Mouse (Mus musculus) midbrain, embryonic 13.5 days (tissue): ENCODE measurements around the gene 1700018B08Rik. TPM values are rescaled to one million over a fixed set of nuclear protein-coding genes. Genes with fewer than 3 reads are reported as not detected.

Experiments
- ATAC-seq: fragments of 200-750 bp; cut with Nextera tagmentation; 2 replicates; pipeline ENCODE4 v1.8.0; 2017; ENCODE audit warnings: mild to moderate bottlenecking, moderate TSS enrichment, moderate library complexity
- H3K27ac ChIP-seq: fragments of 300-500 bp; sonication (generic); 2 replicates; pipeline ENCODE4 v1.5.1; 2015; ENCODE audit warnings: inconsistent platforms, mild to moderate bottlenecking, moderate library complexity
- H3K27me3 ChIP-seq: fragments of 300-500 bp; sonication (generic); 2 replicates; pipeline ENCODE4 v1.6.1; 2015; ENCODE audit warnings: mild to moderate bottlenecking, inconsistent platforms
- H3K36me3 ChIP-seq: fragments of 300-500 bp; sonication (generic); 2 replicates; pipeline ENCODE4 v1.6.1; 2015; ENCODE audit warnings: mild to moderate bottlenecking, inconsistent platforms
- H3K4me1 ChIP-seq: fragments of 300-500 bp; sonication (generic); replicated peaks from 2 replicates; pipeline ENCODE4 v1.6.1; 2015; ENCODE audit warnings: inconsistent platforms
- H3K4me2 ChIP-seq: fragments of 300-500 bp; sonication (generic); replicated peaks from 2 replicates; pipeline ENCODE4 v1.6.1; 2015; ENCODE audit warnings: moderate library complexity, mild to moderate bottlenecking, inconsistent platforms
- H3K4me3 ChIP-seq: fragments of 300-500 bp; sonication (generic); replicated peaks from 2 replicates; pipeline ENCODE4 v1.5.1; 2015; ENCODE audit warnings: mild to moderate bottlenecking, inconsistent platforms
- H3K9ac ChIP-seq: fragments of 300-500 bp; sonication (generic); replicated peaks from 2 replicates; pipeline ENCODE4 v1.6.1; 2015; ENCODE audit warnings: mild to moderate bottlenecking, inconsistent platforms
- H3K9me3 ChIP-seq: fragments of 300-500 bp; sonication (generic); 2 replicates; pipeline ENCODE4 v1.6.1; 2016; ENCODE audit warnings: mild to moderate bottlenecking, inconsistent platforms
- WGBS: fragments of 180-500 bp; shearing (Covaris S2); methylation state at CpG from one replicate; pipeline ENCODE4 v1.1.7; 2015; 5-methylcytosine and 5-hydroxymethylcytosine counted together
- polyA plus RNA-seq: library from polyadenylated mRNA; unstranded; fragments of >200 nt; fragmentation: Nextera tagmentation; extraction: Ambion mirVana; gene quantifications from 2 replicates; pipeline ENCODE4 v1.2.1, GENCODE M21; 2015

The 1700018B08Rik gene
- polyA plus RNA-seq, 1 experiment from 2014 or later, result not detected

DNA sequence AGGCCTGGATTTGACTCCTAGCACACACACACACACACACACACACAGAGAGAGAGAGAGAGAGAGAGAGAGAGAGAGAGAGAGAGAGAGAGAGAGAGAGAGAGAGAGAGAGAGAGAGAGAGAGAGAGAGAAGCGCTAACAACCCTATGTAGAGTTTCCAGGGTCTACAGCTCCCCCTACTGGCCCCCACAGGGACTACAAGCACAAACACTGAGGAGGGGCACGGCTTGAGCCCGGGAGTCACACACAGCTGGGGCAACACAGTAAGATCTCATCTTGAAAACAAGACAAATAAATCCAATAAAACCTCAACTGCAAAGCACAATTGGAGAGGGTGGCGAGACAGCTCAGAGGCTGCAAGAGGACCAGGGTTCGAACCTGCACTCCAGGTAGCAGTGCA, 11.7 kb downstream of the 1700018B08Rik start:
- no peak for ATAC-seq
- Histone ChIP-seq H3K4me1 (no peaks in the 10 kb centered on the region), H3K4me2 (no peak overlapping the region), H3K27ac (no peak overlapping the region), H3K36me3 (no peaks in the 10 kb centered on the region), H3K4me3 (no peak overlapping the region), H3K9ac (no peak overlapping the region), H3K27me3 (0 out of 2 replicates have a peak, but pooled peaks cover 3% of the 10 kb centered on the region), H3K9me3 (no peaks in the 10 kb centered on the region)
- WGBS, result 61% methylated on average over 5 of the region's 5 CpGs

DNA sequence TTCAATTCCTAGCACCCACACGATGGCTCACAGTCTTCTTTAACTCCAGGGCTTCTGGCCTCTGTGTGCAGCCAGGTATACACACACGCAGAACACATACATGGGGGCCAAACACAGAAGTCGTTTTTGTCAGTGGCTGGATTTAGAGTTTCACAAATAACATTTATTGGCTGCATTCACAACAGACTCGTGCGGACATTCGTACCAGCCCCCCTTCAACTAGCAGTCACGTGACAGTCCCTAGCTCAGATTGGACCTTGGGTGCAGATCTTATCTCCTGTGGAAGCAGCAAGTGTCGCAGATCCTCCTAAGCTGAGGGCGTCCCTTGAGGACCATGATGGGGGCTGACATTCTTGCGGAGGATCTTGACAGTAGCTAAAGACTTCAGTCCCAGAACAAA, 13.5 kb downstream of the 1700018B08Rik start:
- no peak overlapping the region for H3K27ac ChIP-seq
- no peaks in the 10 kb centered on the region for H3K4me1 ChIP-seq
- no peaks in the 10 kb centered on the region for H3K36me3 ChIP-seq
- WGBS, result 87% methylated on average over 10 of the region's 10 CpGs
- ATAC-seq, result no peak
- no peak overlapping the region for H3K4me2 ChIP-seq
- 0 out of 2 replicates have a peak, but pooled peaks cover 3% of the 10 kb centered on the region for H3K27me3 ChIP-seq
- no peaks in the 10 kb centered on the region for H3K9me3 ChIP-seq
- H3K9ac ChIP-seq, result no peak overlapping the region
- no peak overlapping the region for H3K4me3 ChIP-seq

DNA sequence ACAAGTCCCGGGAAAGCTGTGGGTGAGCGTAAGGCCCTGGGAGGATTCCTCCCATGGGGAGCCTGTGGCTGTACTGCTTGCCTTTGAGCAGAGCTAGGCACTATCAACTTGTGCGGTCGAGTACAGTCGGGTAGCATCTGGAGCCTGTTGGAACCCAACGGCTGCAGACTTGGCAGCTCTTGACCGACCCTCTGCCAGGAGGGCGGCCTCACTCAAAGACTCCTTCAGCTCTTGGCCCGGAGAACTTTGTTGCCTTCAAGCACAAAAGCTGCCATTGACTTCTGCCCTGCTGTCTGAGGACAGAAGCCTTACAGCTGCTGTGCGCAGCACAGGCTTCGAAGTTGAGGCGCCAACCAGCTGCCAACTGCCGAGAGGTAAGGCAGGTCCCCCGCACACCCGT, 15.3 kb downstream of the 1700018B08Rik start:
- Histone ChIP-seq H3K36me3 (no peaks in the 10 kb centered on the region), H3K9me3 (no peaks in the 10 kb centered on the region), H3K4me1 (no peaks in the 10 kb centered on the region), H3K4me2 (no peak overlapping the region), H3K27ac (no peak overlapping the region), H3K4me3 (no peak overlapping the region), H3K27me3 (0 out of 2 replicates have a peak, but pooled peaks cover 3% of the 10 kb centered on the region), H3K9ac (no peak overlapping the region)
- no peak for ATAC-seq
- WGBS, result 91% methylated on average over 15 of the region's 15 CpGs

DNA sequence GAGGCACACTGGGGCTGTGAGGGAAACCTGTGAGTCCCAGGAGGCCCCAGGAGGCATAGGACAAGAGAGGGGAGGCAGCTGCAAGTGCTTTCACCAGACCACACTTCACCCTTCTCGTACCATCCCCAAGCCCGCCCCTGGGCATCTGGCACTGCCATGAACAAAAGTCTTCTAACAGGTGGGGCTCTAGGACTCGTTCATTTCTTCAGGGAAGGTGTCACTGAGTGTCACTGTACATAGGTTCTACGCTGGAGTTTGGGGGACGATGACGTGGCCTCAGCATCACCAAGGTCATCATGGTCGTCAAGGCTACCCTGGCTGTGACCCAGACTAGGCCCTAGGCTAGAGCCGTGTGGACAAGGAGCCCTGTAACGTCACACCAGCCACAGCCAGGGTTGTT, 16.4 kb downstream of the 1700018B08Rik start:
- WGBS, result 87% methylated on average over 9 of the region's 9 CpGs
- Histone ChIP-seq H3K27me3 (0 out of 2 replicates have a peak, but pooled peaks cover 3% of the 10 kb centered on the region), H3K4me3 (no peak overlapping the region), H3K4me2 (no peak overlapping the region), H3K4me1 (no peaks in the 10 kb centered on the region), H3K9me3 (no peaks in the 10 kb centered on the region), H3K27ac (no peak overlapping the region), H3K36me3 (no peaks in the 10 kb centered on the region), H3K9ac (no peak overlapping the region)
- no peak for ATAC-seq

DNA sequence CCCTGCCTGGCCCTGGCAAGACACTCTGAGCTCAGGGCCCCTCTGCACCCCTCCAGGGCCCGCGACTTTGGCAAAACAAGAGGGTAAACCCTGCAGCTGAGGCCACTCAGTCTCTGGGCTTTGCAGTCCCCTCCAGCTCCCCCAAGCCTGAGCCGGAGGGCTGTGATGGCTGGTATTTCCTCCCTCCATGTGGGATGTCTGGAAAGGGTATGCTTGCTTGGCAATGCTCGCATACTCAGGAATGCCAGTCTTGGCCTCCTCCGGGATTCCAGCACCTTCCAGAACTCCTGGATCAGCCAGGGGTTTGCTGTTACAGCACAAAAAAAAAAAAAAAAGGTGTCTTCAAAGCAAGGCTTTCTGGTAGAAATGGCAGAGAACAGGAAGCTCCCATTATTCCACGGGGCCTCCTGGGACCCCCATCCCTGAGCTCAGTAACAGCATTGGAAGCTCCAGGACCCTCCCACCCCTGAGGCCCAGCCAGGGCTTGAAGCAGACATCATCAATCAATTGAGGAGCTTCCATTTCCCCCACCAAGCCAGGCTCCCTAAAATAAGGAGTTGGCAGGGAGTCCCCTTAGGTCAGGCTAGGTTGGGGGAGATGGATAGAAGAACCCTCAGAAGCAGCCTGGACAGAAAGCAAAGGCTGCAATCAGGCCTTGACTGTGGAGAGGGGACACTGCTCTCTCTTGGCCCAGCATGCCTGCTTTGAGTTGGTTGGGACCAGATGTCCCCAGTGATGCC, 17.1 kb downstream of the 1700018B08Rik start:
- Histone ChIP-seq H3K36me3 (no peaks in the 10 kb centered on the region), H3K9ac (no peak overlapping the region), H3K4me3 (no peak overlapping the region), H3K27ac (no peak overlapping the region), H3K9me3 (no peaks in the 10 kb centered on the region), H3K4me2 (no peak overlapping the region), H3K27me3 (0 out of 2 replicates have a peak, but pooled peaks cover 3% of the 10 kb centered on the region), H3K4me1 (no peaks in the 10 kb centered on the region)
- WGBS, result 74% methylated on average over 6 of the region's 6 CpGs
- no peak for ATAC-seq

DNA sequence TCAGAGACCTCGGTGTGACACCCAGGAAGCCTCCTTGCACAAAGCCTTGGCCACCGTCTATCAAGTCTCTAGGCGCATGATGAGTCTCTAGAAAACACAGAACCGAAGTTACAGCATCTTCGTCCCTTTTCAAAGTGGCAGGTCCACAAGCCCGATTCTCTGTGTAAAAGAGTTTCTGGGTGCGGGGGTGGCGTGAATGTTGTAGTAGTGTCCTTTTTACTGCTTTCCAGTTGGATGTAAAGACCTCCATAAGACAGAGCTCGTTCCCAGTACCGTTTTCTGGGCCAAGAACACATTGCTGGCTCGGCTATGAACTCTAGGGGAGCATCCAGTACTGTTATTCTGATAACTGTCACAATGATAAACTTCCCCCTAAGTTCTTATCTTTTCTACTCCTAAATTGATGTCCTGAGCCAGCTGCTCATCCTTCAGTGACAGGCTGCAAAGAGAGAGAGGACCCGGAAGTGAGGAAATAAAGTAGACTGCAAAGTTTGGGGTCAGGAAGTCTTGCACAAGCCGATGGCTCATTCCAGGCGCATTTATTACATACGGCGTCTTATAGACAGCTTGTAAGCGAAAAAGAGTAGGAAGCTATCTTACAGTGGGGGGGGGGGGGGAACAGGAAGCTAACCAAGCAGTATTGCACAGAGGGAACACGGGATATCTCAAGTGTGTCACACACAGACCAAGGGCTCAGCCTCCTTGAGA, 18.9 kb downstream of the 1700018B08Rik start:
- Histone ChIP-seq H3K9me3 (no peaks in the 10 kb centered on the region), H3K27ac (no peak overlapping the region), H3K9ac (no peak overlapping the region), H3K27me3 (no peaks in the 10 kb centered on the region), H3K4me1 (no peaks in the 10 kb centered on the region), H3K4me2 (no peak overlapping the region), H3K4me3 (no peak overlapping the region), H3K36me3 (no peaks in the 10 kb centered on the region)
- 89% methylated on average over 18 of the region's 18 CpGs for WGBS
- ATAC-seq, result no peak

DNA sequence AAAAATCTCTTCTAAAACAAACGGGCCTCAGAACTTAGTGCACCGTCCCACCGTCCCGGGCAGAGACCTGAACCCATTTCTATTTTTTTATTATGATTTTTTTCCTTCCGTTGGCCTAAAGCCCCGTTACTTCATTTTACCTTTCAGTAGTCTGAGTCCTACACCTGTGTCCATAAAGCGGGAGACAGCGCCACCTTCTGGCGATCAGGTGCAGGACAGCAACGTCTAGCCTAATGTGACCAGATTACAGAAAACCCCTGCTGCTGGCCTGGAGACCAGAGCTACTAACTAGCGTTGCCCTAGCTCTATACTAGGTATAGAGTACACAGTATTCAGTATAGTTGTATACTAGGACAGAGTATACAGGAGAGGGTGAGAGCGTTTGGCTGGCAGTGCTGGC, 30.7 kb downstream of the 1700018B08Rik start:
- WGBS, result 8% methylated on average over 12 of the region's 12 CpGs
- H3K27me3 ChIP-seq, result peaks cover 30% of the 10 kb centered on the region
- peak; percentile 73 for ATAC-seq

DNA sequence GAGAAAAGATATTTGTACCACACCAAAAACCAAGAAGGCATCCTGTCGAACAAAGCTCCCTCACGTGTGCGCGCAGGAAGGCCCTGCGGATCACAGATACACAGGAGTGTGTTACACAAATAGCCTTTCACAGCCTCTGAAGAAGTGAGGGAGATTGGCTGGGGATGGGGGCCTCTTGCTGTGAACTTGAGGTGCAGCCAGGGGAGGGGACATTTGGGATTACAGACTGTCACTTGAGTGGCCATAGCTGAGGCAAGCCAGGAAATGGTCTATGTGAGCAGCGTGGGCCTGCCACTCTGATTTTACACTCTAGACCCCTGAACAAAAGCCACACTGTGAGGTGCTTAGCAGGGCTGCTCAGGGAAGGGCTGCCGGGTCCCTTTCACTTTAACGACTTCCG, 32.4 kb downstream of the 1700018B08Rik start:
- H3K9ac ChIP-seq, result no peak overlapping the region
- peaks cover 30% of the 10 kb centered on the region for H3K27me3 ChIP-seq
- no peaks in the 10 kb centered on the region for H3K9me3 ChIP-seq
- WGBS, result 46% methylated on average over 9 of the region's 9 CpGs
- no peak overlapping the region for H3K4me2 ChIP-seq
- H3K4me1 ChIP-seq, result peaks cover 8% of the 10 kb centered on the region
- ATAC-seq, result no peak
- H3K36me3 ChIP-seq, result no peaks in the 10 kb centered on the region
- no peak overlapping the region for H3K4me3 ChIP-seq
- no peak overlapping the region for H3K27ac ChIP-seq

More for the DNA sequence above, 30.7 kb downstream of the 1700018B08Rik start:
- Histone ChIP-seq H3K9ac (no peak overlapping the region), H3K36me3 (no peaks in the 10 kb centered on the region), H3K4me1 (peaks cover 8% of the 10 kb centered on the region), H3K9me3 (no peaks in the 10 kb centered on the region), H3K4me3 (no peak overlapping the region), H3K4me2 (no peak overlapping the region), H3K27ac (no peak overlapping the region)

DNA sequence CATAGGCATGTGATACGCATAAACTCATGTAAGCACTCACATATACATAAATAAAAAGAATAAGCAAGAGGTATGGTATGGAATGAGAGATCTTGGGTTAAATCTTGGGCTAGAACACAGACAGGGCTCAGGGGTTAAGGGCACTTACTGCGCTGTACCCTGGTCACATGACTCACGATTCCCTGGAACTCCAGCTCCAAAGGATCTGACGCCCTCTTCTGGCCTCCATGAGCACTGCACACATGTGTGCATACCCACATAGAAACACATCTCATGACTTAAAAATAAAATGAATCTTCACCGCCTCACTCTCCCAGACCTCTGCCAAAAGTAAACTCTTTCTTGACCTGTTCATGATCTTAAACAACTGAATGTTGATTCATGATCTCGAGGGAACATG, 46.5 kb downstream of the 1700018B08Rik start:
- WGBS, result 88% methylated on average over 6 of the region's 6 CpGs

DNA sequence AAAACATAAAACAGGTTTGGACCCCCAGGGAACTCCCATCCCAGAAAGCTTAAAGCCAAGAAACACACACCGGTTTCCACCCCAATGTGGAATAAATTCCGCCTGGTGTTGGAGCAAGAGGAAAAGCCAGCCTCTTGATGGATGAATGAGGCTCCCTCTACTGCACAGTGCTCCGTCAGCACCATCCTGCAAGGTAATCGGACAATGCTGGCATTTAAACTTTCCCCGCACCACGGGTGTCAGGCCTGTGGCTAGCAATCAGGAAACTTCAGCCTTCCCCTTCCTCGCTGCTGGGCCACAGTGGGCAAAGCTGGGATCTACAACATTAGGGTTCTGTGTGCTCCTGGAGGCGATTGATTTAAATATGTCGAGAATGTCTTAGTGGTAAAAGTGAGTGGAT, 52.5 kb downstream of the 1700018B08Rik start:
- no peak for ATAC-seq
- Histone ChIP-seq H3K9ac (no peak overlapping the region), H3K27ac (no peak overlapping the region), H3K4me1 (no peaks in the 10 kb centered on the region), H3K27me3 (0 out of 2 replicates have a peak, but pooled peaks cover under 1% of the 10 kb centered on the region), H3K4me3 (no peak overlapping the region), H3K4me2 (no peak overlapping the region), H3K36me3 (no peaks in the 10 kb centered on the region), H3K9me3 (no peaks in the 10 kb centered on the region)
- 65% methylated on average over 9 of the region's 9 CpGs for WGBS

More for the DNA sequence above, 46.5 kb downstream of the 1700018B08Rik start:
- H3K27me3 ChIP-seq, result no peaks in the 10 kb centered on the region; the same call in 1 of the 2 replicates
- no peak overlapping the region for H3K4me3 ChIP-seq
- H3K27ac ChIP-seq, result no peak overlapping the region
- no peaks in the 10 kb centered on the region for H3K9me3 ChIP-seq
- ATAC-seq, result no peak
- no peaks in the 10 kb centered on the region for H3K36me3 ChIP-seq
- H3K4me2 ChIP-seq, result no peak overlapping the region
- peaks cover 1% of the 10 kb centered on the region for H3K4me1 ChIP-seq
- H3K9ac ChIP-seq, result no peak overlapping the region

DNA sequence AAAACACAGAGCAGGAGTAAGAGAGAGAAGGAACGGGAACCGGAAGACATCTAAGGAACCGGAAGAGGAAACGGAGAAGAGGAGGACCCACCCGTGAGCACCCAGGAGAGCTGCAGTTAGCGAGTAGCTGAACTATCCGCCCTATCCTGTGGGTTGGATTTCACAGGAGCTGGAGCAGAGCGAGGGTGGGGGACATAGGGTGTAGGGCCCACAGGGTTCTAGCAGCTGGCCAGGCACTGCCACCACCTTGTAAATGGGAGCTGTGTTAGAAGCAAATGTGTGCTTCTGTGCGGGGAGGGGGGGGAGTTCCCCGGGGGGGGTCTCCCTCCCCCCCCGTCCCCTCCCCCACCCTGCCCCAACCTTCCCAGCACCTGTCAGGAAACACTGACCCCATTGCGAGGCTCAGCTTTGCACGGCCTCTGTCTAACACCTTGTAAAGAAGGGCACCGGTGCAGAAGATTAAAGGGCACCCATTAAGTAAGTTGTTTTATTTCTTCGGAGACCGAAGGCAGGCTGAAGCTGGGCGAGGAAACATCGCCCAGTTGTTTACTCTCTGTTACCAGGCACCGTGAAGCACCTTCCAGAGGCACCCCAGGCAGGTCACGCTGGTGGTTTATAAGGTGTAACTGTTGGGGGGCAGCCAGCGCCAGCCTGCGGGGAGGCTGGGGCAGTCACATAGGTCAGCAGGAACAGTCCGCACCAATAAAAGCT, 59.9 kb downstream of the 1700018B08Rik start:
- H3K27ac ChIP-seq, result no peak overlapping the region
- H3K9me3 ChIP-seq, result no peaks in the 10 kb centered on the region
- peaks cover 22% of the 10 kb centered on the region for H3K4me1 ChIP-seq
- H3K36me3 ChIP-seq, result no peaks in the 10 kb centered on the region
- peaks cover 56% of the 10 kb centered on the region for H3K27me3 ChIP-seq
- 81% methylated on average over 23 of the region's 23 CpGs for WGBS
- no peak overlapping the region for H3K4me2 ChIP-seq
- ATAC-seq, result no peak
- H3K4me3 ChIP-seq, result no peak overlapping the region
- no peak overlapping the region for H3K9ac ChIP-seq
